ENCODE assay signal across 8 mouse cellular contexts in the genomic region with DNA sequence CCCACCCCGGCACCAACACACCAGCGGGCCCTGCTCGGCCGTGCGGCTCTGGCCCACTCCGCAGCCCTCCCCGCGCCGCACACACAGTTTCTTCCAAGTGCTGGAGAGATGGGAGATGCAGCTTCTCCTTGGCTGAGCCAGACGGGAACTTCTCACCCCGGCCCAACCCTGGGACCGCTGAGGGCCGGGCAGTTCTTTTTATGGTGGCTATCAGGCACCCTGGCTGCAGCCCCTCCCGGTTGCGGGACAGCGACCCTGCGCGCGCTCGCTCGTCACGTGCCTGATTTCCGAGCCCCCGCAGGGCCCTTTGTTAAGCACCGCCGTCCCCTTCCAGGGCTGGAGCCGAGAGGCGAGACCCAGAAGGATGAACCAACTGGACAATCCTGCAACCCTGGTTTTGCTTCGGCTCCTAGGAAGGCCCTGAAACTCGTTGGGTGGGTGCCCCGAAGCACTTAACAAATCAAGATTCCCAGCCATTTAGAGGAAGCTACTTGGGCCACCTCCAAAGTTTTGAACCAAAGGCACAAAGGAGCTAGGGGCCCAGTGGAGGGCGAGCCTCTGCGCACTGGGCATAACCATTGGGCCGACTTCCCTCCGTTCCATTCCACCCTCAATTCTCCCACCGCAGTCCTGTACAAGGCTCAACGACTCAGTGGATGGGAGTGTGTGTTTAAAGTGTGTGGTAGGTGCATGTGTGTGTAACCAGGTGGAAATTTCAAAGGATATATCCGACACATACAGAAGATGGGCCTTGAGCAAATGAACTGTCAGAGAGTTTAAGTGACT. TPM values are rescaled to one million over a fixed set of nuclear protein-coding genes. Genes with fewer than 3 reads are reported as not detected.
A peak's percentile ranks its signal among the peaks of the same experiment; 100 is the strongest.
DNase-seq lines count a peak whose midpoint lies in the region; ATAC-seq lines count a peak whose summit lies in the region.

No protein-coding gene starts in this region.

- no peak overlapping the region; the same call in 1 of the 2 replicates for H3K9ac ChIP-seq in lung, embryonic 15.5 days
- no peak overlapping the region for H3K9ac ChIP-seq in intestine, embryonic 16.5 days (ENCODE audit: low read depth, low read length)
- H3K9ac ChIP-seq in stomach, embryonic 14.5 days (replicated peaks; ENCODE audit: low read depth, low read length): peak overlapping the region; percentile 22; the same call in 1 of the 2 replicates

- no peaks in the 10 kb centered on the region for H3K9me3 ChIP-seq in lung, embryonic 15.5 days
- no peaks in the 10 kb centered on the region for H3K9me3 ChIP-seq in intestine, embryonic 16.5 days (ENCODE audit: control insufficient read depth, low read length)
- H3K9me3 ChIP-seq in stomach, embryonic 14.5 days (ENCODE audit: control insufficient read depth, low read depth, low read length): no peaks in the 10 kb centered on the region

- no peak for DNase-seq in cerebellum, adult 9-11 months
- no peak for DNase-seq in lung, adult 18-20 months
- no peak for DNase-seq in urinary bladder, postnatal 10 days (ENCODE audit: low spot score)
- DNase-seq in adrenal gland, adult 18-20 months (ENCODE audit: low spot score in 2 of 2): no peak

- no peaks in the 10 kb centered on the region for H3K36me3 ChIP-seq in lung, embryonic 15.5 days
- H3K36me3 ChIP-seq in intestine, embryonic 16.5 days (ENCODE audit: control insufficient read depth, insufficient read depth, low read length): no peaks in the 10 kb centered on the region
- H3K36me3 ChIP-seq in stomach, embryonic 14.5 days (ENCODE audit: control insufficient read depth, insufficient read depth, low read length): no peaks in the 10 kb centered on the region

- peak overlapping the region; percentile 36 for H3K4me3 ChIP-seq in lung, embryonic 15.5 days
- H3K4me3 ChIP-seq in intestine, embryonic 16.5 days (ENCODE audit: low read length): peak overlapping the region; percentile 14
- peak overlapping the region; percentile 22 for H3K4me3 ChIP-seq in stomach, embryonic 14.5 days (ENCODE audit: low read depth, low read length)

- peaks cover 15% of the 10 kb centered on the region for H3K4me1 ChIP-seq in lung, embryonic 15.5 days
- H3K4me1 ChIP-seq in intestine, embryonic 16.5 days (ENCODE audit: control insufficient read depth, insufficient read depth, low read length): peaks cover 5% of the 10 kb centered on the region; the same call in 1 of the 2 replicates
- peaks cover 3% of the 10 kb centered on the region; the same call in 1 of the 2 replicates for H3K4me1 ChIP-seq in stomach, embryonic 14.5 days (ENCODE audit: control insufficient read depth, insufficient read depth, low read length)

- WGBS in lung, embryonic 15.5 days: 6% methylated on average over 38 of the region's 38 CpGs
- WGBS in intestine, embryonic 16.5 days: 3% methylated on average over 38 of the region's 38 CpGs
- WGBS in stomach, embryonic 14.5 days: 7% methylated on average over 38 of the region's 38 CpGs

- H3K27me3 ChIP-seq in lung, embryonic 15.5 days: peaks cover 97% of the 10 kb centered on the region
- peaks cover 69% of the 10 kb centered on the region for H3K27me3 ChIP-seq in intestine, embryonic 16.5 days (replicated peaks; ENCODE audit: control insufficient read depth, insufficient read depth, low read length)
- H3K27me3 ChIP-seq in stomach, embryonic 14.5 days (ENCODE audit: control insufficient read depth, insufficient read depth, low read length): peaks cover 16% of the 10 kb centered on the region

- no peak overlapping the region for H3K27ac ChIP-seq in lung, embryonic 15.5 days
- H3K27ac ChIP-seq in intestine, embryonic 16.5 days (ENCODE audit: low read length): no peak overlapping the region
- H3K27ac ChIP-seq in stomach, embryonic 14.5 days (ENCODE audit: low read length): peak overlapping the region; percentile 12; the same call in 1 of the 2 replicates

- ATAC-seq in cerebellum, adult (ENCODE audit: insufficient number of reproducible peaks, low FRiP score, low TSS enrichment): 0 out of 2 replicates have a peak, but pooled peaks have one; percentile 23
- peak; percentile 65; the same call in 1 of the 2 replicates for ATAC-seq in lung, embryonic 15.5 days (ENCODE audit: borderline replicate concordance, extremely low read depth, low FRiP score, low TSS enrichment)
- ATAC-seq in intestine, embryonic 16.5 days: 0 out of 2 replicates have a peak, but pooled peaks have one; percentile 28
- peak; percentile 34; the same call in 1 of the 2 replicates for ATAC-seq in stomach, embryonic 14.5 days (ENCODE audit: insufficient number of reproducible peaks, insufficient read depth, low FRiP score, low read depth)

- H3K4me2 ChIP-seq in lung, embryonic 15.5 days: peak overlapping the region; percentile 58
- H3K4me2 ChIP-seq in intestine, embryonic 16.5 days (ENCODE audit: low read depth, low read length): 0 out of 2 replicates have a peak overlapping the region, but pooled peaks have one; percentile 16
- peak overlapping the region; percentile 45 for H3K4me2 ChIP-seq in stomach, embryonic 14.5 days (replicated peaks; ENCODE audit: low read depth, low read length)

RNA-seq across cellular contexts. Expression of a gene that starts 20.1 kb away (rescaled TPM):
- 4.9 and 5.7 TPM in 2 replicates for polyA plus RNA-seq in lung, embryonic 15.5 days (2015; fragmentation: Nextera tagmentation; extraction: Ambion mirVana)
- 0.87 and 1.2 TPM in 2 replicates for polyA plus RNA-seq in intestine, embryonic 16.5 days (2015; fragmentation: Nextera tagmentation; extraction: Ambion mirVana)
- polyA plus RNA-seq in stomach, embryonic 14.5 days (2014; fragmentation: Nextera tagmentation; extraction: Ambion mirVana): 30.1 and 31.4 TPM in 2 replicates
- total RNA-seq in adrenal gland, adult 18-20 months (2021): 10 to 100 TPM; 21.5 to 24.1 TPM
